Mouse (Mus musculus) R1 (cell line): ENCODE results near the gene Etl4.
A peak's percentile ranks its signal among the peaks of the same experiment; 100 is the strongest.

Experiments used
- DNase-seq: peaks from one replicate; pipeline ENCODE4 v3.0.0-alpha.2; 2018; ENCODE audit warnings: low read depth, low spot score

Gene Etl4

DNA sequence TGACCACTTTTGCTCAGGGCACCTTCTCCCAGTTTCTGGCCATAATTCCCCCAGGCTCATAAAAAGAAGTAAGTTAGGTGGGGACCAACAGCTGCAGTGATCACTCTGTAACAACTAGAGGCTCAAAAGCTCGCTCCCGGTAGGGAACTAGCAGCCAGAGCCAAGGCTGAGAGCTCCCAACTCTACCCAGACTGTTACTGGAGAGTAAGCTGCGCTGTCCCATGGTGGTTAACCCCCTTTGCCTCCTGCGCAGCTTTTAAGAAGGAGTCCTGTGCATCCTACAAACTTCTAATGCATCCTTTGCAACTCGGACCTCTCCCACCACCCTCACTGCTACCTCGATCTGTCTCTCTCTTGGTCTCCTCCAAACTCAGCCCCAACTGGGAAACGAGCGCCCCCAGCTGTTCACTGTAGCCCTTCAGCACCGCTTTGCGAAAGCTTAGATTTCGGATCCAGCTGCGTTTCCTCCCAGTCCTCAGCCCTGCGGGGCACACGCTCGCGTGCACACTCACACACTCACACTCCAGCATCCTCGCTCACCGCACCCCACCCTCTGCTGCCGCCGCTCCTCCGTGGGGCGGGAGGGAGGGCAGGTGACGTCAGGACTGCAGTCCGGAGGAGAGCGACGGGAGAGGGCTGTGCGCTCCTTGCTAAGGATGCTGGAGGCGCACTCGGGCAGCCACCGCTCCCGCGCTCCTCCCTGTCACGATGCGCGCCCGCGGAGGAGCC is at the start of gene Etl4:
Gene Etl4 (plus strand): TSS at position 610 of the 729 bp plus-strand sequence.
- DNase-seq: peak; percentile 89

DNA sequence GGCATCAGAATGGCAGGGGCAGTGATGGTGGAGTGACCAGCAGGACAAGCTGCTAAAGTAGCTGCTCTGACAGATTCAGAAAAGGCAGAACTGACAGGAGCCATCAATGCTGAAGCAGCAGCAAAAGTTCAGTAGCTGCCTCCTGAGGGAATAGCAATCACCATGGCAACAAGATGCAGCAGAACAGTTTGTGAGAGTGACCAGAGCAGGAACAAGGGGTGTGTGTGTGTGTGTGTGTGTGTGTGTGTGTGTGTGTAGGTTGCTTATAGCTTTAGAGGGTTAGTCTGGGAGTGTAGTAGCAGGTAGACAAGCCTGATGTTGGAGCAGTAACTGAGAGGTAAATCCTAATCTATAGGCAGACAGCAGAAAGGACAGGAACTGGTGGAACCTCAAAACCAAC is 40.4 kb upstream of the Etl4 start:
- no peak for DNase-seq

DNA sequence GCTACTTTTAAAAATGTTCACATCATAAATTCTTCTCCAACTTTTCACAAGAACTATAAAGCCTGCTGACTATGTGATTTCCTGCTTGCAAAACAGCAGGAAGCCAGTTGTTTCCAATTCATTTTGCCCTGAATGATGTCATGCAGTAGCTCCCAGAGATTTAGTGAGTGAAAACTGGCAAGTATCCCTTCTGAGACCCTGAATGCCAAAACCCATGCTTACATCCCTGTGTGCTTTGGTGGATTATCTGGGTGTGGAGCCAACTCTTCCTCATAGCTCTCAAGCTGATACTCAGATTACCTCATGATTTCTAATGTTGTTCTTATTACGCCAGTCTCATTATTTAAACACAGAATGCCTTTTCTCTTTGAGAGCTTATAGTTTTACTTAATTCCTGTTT is 37.7 kb upstream of the Etl4 start:
- DNase-seq: no peak

DNA sequence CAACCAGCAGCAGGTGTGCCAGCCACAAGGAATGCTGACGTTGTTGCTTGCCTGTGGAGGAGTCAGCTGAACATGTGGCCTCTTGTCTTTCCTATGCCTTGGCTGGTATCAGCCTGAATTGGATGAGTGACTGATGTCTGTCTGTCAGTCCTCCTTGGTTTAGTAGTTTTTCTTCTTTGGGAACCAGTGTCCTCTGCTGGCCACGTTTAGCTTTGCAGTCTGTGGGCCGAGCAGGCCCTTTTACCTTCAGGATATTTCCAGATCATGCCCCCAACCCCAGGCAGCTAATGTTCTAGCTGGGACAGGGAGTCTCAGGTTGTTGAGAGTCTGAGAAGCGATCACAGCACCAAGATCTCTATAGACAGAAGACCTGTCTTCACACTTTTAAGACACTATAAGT is 18.7 kb upstream of the Etl4 start:
- peak; percentile 53 for DNase-seq

GRCm38 (mm10) chr2:19909900-19910780 is 560 bp downstream of the Etl4 start:
- DNase-seq: peak; percentile 91

- peak; percentile 53 for DNase-seq
Observed at GRCm38 (mm10) chr2:19910781-19911175, 1.2 kb downstream of the Etl4 start.

GRCm38 (mm10) chr2:19919190-19919589 is 9.6 kb downstream of the Etl4 start:
- DNase-seq: peak; percentile 80

DNA sequence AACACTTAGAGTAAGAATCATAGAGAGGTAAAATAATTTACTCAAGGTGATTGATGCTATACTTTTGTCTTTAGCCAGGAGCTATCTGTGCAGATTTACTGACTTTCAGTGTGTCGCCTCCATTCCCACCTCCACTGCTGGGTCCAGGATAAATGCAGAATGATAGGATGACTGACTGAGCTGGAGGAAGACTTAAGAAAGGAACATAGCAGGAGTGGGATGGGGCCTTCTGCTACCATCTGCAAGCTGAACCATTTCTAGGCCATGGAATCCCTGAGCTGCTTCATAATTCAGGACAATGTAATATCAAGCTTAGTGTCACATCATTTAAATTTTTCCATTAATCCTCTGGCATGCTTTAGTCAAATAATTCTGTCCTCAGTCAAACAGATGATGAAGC is 20.4 kb downstream of the Etl4 start:
- no peak for DNase-seq

DNA sequence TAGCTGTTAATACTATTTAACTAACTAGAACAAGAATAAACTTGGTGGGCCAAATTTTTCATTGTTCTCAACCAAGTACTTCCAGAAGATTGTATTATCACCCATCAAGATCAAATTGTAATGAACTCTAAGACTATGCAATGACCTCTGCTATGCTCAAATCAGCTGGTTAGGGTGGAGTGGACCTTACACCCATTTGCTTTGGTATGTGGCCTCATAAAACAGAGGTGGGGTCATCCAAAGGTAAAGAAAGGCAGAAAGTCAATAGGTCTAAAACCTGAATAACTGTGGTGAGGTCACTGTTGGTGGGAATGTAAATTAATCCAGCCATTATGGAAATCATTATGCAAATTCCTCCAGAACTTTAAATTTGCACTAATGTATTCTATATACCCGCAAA is 24.3 kb downstream of the Etl4 start:
- DNase-seq: peak; percentile 76

- no peak for DNase-seq
Observed at GRCm38 (mm10) chr2:19945205-19945604, 35.6 kb downstream of the Etl4 start.

DNA sequence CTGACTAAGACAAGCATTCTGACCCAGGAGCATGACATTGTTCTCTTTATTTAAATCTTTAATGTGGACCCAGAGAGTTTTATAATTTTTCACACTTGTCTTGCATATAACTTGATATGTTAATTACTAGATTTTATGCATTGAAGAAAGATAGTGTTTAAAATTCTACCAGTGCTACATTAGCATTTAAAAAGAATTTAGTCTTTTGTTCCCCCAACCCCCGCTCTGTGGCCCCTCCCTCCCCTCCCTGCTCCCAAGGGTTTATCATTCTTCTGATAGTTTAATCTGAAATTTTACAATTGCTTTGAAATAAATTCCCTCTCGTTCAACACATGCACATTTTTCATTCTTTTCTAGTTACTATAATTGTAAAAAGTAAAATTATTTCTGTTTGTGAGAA is 43.4 kb downstream of the Etl4 start:
- DNase-seq: no peak

DNA sequence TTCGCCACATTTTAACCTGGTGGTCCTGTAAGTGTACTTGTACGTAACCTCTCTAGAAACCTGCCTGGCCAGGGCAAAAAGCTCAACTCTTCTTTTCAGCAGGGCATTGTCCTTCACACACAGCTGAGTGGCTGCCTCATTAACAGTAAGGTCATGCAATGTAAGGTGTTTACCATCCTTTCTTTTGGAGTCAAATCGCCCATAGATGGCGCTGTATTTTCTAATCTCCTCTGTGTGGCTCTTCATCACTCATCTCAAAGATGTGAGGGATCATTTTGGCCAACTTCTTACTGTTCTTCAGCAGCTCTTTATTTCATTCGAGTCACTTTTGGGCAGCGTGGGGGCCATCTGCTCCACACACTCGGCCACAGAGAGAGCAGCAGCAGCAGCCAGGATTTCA is 56.9 kb downstream of the Etl4 start:
- peak; percentile 82 for DNase-seq

DNA sequence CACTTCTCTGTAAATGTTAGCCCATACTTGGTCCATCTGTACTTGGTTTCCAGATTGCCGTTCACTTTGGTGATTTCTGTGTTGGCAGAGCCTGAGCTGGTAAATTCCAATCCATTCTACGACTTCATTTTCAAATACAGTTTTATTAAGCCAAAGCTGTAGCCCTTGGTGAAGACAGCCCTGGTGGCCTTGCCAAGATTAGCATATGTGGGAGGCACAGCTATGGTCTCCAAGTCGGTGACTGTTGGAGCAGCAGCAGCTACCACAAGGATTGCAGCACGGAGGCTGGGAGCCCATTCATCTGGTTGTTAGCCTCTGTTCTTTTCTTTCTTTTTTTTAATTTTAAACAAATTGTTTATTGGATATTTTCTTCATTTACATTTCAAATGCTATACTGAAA is 128.1 kb downstream of the Etl4 start:
- DNase-seq: no peak

- DNase-seq: no peak
Observed at GRCm38 (mm10) chr2:20072377-20072776, 162.8 kb downstream of the Etl4 start.

GRCm38 (mm10) chr2:20076118-20076796 is 166.7 kb downstream of the Etl4 start:
- DNase-seq: no peak

- DNase-seq: no peak
Observed at GRCm38 (mm10) chr2:20084781-20085180, 175.2 kb downstream of the Etl4 start.

- DNase-seq: no peak
Observed at GRCm38 (mm10) chr2:20105456-20105855, 195.9 kb downstream of the Etl4 start.

GRCm38 (mm10) chr2:20111703-20112102 is 202.1 kb downstream of the Etl4 start:
- no peak for DNase-seq

DNA sequence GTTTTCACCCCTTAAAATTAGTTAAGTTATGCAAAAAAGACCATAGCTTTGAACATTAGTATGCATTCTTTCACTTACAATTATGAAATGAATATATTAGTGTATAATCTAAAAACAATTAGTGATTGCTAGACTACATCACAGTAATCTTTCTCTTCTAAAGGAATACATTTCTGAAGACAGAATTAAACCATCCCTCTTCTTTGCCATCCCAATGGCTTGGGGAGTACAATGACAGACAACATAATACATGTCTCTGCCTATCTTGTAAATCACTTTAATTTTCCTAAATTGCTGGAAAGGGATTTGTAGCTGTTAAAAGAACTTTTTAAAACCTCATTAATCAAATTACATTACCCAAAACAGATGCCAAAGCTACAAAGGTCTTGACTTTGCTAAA is 216.3 kb downstream of the Etl4 start:
- no peak for DNase-seq

DNA sequence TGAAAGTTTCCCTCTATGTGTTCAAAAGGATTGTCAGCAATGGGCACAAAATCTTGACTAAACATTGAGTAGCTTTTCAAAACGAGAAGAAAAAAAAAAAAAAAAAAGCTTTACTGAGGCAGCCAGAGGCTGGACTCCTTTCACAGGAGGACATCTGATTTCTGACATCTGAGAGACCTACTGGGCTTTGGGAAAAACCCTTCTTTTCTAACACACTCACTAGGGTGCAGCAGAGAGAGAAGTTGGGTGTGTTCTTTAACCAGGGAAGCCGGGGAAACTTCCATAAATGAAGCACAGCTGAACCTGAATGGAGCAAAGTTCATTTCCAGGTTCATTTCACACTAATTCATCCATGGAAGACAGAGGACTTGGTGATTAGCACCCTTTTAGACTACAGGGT is 222.2 kb downstream of the Etl4 start:
- peak; percentile 39 for DNase-seq

- no peak for DNase-seq
Observed at GRCm38 (mm10) chr2:20138426-20138825, 228.8 kb downstream of the Etl4 start.

DNA sequence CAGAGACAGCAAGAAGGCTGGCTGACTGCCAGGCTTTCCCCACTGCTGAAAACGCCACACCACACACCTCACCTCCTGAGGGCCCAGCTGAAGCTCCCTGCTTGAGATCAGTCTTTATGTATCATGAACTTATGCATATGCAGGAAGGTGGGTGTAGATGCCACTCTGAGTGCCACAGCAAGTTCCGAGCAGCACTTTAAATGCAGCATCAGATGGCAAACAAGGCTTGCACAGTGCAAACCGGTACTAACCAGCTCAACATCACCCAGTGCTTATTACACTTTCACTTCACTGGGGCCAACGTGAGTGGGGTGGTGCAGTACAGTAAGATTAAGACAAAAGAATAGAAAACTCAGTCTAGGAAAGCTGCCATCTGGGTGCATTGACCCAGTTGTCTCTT is 235.8 kb downstream of the Etl4 start:
- DNase-seq: no peak
